In the genomic region with DNA sequence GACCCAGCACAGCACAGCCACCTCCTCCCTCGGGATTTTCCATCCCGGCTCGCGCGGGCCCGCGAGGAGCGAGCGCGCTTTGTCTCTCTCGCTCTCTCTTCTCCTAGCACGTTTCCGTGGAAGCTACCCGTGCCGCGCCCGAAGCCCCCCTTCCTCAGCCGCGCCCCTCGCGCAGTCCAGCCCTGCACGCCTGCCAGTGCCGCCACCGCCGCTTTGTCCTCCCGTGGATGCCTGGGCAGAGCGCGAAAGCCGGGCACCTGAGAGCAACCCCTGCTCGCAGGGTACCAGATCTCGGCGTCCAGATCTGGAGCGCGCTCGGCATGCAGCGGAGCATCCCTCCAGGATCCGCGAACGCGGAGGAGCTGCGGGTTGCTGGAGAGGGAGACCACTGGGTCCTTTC, we compare ENCODE assay signal across 8 mouse cellular contexts. TPM values are rescaled to one million over a fixed set of nuclear protein-coding genes. Genes with fewer than 3 reads are reported as not detected.
A peak's percentile ranks its signal among the peaks of the same experiment; 100 is the strongest.
DNase-seq lines count a peak whose midpoint lies in the region; ATAC-seq and TF ChIP-seq lines count a peak whose summit lies in the region.

No protein-coding gene starts in this region.

- H3K4me1 ChIP-seq in heart, embryonic 12.5 days (replicated peaks), result peaks cover 9% of the 10 kb centered on the region
- peaks cover 17% of the 10 kb centered on the region for H3K4me1 ChIP-seq in heart, embryonic 15.5 days (replicated peaks)
- H3K4me1 ChIP-seq in kidney, adult 2 months (ENCODE audit: control insufficient read depth, insufficient read depth, low read length), result no peaks in the 10 kb centered on the region; the same call in 1 of the 2 replicates

- 3% methylated on average over 41 of the region's 41 CpGs for WGBS in heart, embryonic 12.5 days
- 3% methylated on average over 33 of the region's 41 CpGs for WGBS in heart, embryonic 15.5 days
- 3% methylated on average over 41 of the region's 41 CpGs for WGBS in kidney, adult 2 months

- intact Hi-C loops in left cerebral cortex, postnatal 25 days (cut with DNase I), result loop anchor here (2.0 kb wide), 1 partner anchor 64 kb away; no protein-coding TSS in a partner anchor

- H3K36me3 ChIP-seq in heart, embryonic 12.5 days, result no peaks in the 10 kb centered on the region
- no peaks in the 10 kb centered on the region for H3K36me3 ChIP-seq in heart, embryonic 15.5 days
- H3K36me3 ChIP-seq in kidney, adult 2 months (ENCODE audit: control insufficient read depth, insufficient read depth, low read length), result no peaks in the 10 kb centered on the region

- H3K27ac ChIP-seq in heart, embryonic 12.5 days (ENCODE audit: poor library complexity, severe bottlenecking), result no peak overlapping the region
- no peak overlapping the region for H3K27ac ChIP-seq in heart, embryonic 15.5 days
- no peak overlapping the region for H3K27ac ChIP-seq in kidney, adult 2 months (ENCODE audit: insufficient read depth, low read depth, low read length)

- no peak overlapping the region for H3K9ac ChIP-seq in heart, embryonic 12.5 days
- H3K9ac ChIP-seq in heart, embryonic 15.5 days, result no peak overlapping the region

- peak overlapping the region; percentile 72 for H3K4me2 ChIP-seq in heart, embryonic 12.5 days
- H3K4me2 ChIP-seq in heart, embryonic 15.5 days, result peak overlapping the region; percentile 36

- TF ChIP-seq CTCF in kidney, adult 2 months (conservative IDR thresholded peaks at IDR 0.05; ENCODE audit: insufficient read depth, insufficient read length, low read depth, low read length), result no peak

- H3K27me3 ChIP-seq in heart, embryonic 12.5 days (replicated peaks), result peaks cover 36% of the 10 kb centered on the region
- peaks cover 38% of the 10 kb centered on the region for H3K27me3 ChIP-seq in heart, embryonic 15.5 days
- 0 out of 2 replicates have a peak, but pooled peaks cover 2% of the 10 kb centered on the region for H3K27me3 ChIP-seq in kidney, adult 2 months (replicated peaks; ENCODE audit: control insufficient read depth, insufficient read depth, low read length)

- TF ChIP-seq POLR2A in kidney, adult 2 months (IDR thresholded peaks at IDR 0.05; ENCODE audit: low read depth, low read length), result no peak

- no peak for ATAC-seq in heart, embryonic 12.5 days (ENCODE audit: insufficient number of reproducible peaks, low FRiP score)
- ATAC-seq in heart, embryonic 15.5 days (replicated peaks; ENCODE audit: insufficient number of reproducible peaks, insufficient read depth, low FRiP score, low read depth), result no peak

- DNase-seq in heart, adult 9 months (ENCODE audit: low spot score in 2 of 2), result no peak
- DNase-seq in cerebellum, postnatal 10 days, result peak; percentile 76 to 78
- peak; percentile 70 to 74 for DNase-seq in left cerebral cortex, postnatal 25 days (ENCODE audit: low spot score in 2 of 2)
- peak; percentile 65 for DNase-seq in right cerebral cortex, adult 18-20 months
- DNase-seq in urinary bladder, postnatal 4 days (ENCODE audit: low spot score in 2 of 2), result no peak
- DNase-seq in kidney, adult 2 months, result no peak

- no peaks in the 10 kb centered on the region for H3K9me3 ChIP-seq in heart, embryonic 12.5 days (replicated peaks)
- no peaks in the 10 kb centered on the region for H3K9me3 ChIP-seq in heart, embryonic 15.5 days (replicated peaks)

- peak overlapping the region; percentile 28 for H3K4me3 ChIP-seq in heart, embryonic 12.5 days
- peak overlapping the region; percentile 64 for H3K4me3 ChIP-seq in heart, embryonic 15.5 days
- no peak overlapping the region for H3K4me3 ChIP-seq in kidney, adult 2 months (ENCODE audit: insufficient read depth, low read depth, low read length)

RNA-seq across cellular contexts. Expression of a gene that starts 1.2 kb away (rescaled TPM):
- polyA plus RNA-seq in heart, embryonic 12.5 days (2016; fragmentation: Nextera tagmentation; extraction: Ambion mirVana), result 2.5 and 2.8 TPM in 2 replicates
- 2.5 and 3.6 TPM in 2 replicates for polyA plus RNA-seq in heart, embryonic 15.5 days (2015; fragmentation: Nextera tagmentation; extraction: Ambion mirVana)
- total RNA-seq in left cerebral cortex, postnatal 25 days (2021), result 10 to 100 TPM; 59.4 to 74.6 TPM
- 0.84 and 1.1 TPM in 2 replicates for polyA plus RNA-seq in kidney, adult 2 months (2012; rRNA removed)

Comparison
In these comparisons a context has a peak if more than half of its experiments do, and no peak if none do; other contexts are left out.
1. DNase-seq: peak in cerebellum, postnatal 10 days (2 of 2), left cerebral cortex, postnatal 25 days (2 of 2) and right cerebral cortex, adult 18-20 months (single experiment); none in heart, adult 9 months (0 of 2), urinary bladder, postnatal 4 days (0 of 2) and kidney, adult 2 months (single experiment).